Mouse (Mus musculus): ENCODE data around the gene Islr. TPM values are rescaled to one million over a fixed set of nuclear protein-coding genes. Genes with fewer than 3 reads are reported as not detected.

Islr gene
- total RNA-seq, 4 experiments from 2014 or later = 23.6 to 40.9 (median 28.1) TPM

- DNase-seq = no peak
Observed at GRCm38 (mm10) chr9:58196610-58197567, 7.2 kb downstream of the Islr start.

GRCm38 (mm10) chr9:58196141-58196540, 8.0 kb downstream of the Islr start:
- no peak for DNase-seq

DNA sequence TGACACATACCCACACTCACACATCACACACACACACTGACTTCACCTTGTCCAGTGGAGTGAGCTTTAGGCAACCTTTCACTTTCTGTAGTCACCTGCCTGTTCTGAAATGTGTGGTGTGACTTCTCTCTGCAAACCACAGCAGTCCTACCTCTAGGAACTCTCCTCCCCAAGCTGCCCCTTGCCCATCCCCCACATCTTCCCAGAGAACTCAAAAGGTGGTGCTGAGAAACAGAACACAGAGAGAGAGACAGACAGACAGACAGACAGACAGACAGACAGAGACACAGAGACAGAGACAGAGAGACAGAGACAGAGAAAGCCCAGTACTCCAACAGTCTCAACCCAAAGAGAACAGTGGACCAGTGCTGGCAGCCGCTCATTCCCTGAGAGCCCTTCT, 8.4 kb downstream of the Islr start:
- no peak for DNase-seq

- no peak for DNase-seq
Observed at GRCm38 (mm10) chr9:58194222-58194621, 9.9 kb downstream of the Islr start.

GRCm38 (mm10) chr9:58184456-58184855, 19.6 kb downstream of the Islr start:
- no peak for DNase-seq

DNA sequence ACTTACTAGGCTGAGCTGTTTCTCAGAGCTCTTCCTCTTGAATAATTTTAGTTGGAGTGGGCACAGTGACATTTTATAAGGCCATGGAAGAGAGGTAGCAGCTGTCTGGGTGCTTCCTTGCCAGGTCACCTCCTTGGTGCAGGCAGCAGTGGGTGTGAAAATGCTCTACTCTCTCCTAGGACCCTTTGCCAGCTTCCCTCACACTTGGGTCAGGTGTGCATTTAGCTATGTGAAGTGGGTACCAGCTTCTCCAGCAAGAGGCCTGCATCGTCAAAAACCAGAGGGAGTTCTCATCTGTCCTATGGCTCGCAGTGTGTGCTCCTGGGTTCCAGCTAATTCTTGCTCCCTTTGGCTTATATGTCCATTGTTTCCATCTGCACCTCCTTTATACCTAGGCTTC, 24.7 kb downstream of the Islr start:
- DNase-seq = no peak

- DNase-seq = no peak
Observed at GRCm38 (mm10) chr9:58177165-58177564, 26.9 kb downstream of the Islr start.

- no peak for DNase-seq
Observed at GRCm38 (mm10) chr9:58175745-58176487, 28.2 kb downstream of the Islr start.

DNA sequence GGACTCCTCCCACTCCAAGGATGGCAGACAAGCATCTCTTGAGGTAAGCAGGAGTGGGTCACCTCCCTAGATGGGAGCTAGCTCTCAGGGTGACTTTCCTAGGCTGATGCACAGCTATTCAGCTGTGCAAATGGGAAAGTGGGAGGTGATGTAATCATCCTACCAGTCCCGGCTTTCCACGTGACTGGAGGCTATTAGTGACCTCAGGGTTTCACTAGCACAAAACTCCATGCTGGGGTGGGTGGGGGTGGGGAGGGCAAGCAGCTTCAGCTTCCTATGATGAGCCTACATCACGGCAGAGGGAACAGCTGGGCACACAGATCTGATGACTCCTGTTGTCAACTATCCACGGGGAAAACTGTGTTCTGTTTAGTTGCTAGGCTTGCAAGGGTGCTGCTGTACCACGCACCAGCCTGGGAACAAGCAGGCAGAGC, 29.3 kb downstream of the Islr start:
- DNase-seq = no peak

DNA sequence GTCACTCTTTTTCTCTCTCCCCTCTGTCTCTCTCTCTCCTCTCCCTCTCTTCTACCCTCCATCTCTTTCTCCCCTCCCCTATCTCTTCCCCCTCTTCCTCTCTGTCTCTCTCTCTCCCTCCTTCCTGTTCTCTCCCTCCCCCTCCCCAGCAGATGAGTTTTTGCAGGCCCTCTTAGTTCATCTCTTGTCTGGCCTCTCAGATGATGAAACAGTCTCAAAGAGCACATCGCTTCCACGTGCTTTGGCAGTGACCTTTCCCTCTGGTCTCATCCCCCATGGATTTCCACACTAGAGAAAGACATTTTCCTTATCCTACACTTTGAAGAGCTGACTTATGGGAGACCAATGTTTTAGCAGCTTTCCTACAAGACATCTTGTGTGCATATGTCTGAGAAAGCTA, 31.2 kb downstream of the Islr start:
- DNase-seq = no peak

GRCm38 (mm10) chr9:58169426-58169825, 34.7 kb downstream of the Islr start:
- no peak for DNase-seq

GRCm38 (mm10) chr9:58168880-58169279, 35.2 kb downstream of the Islr start:
- no peak for DNase-seq

- DNase-seq = no peak
Observed at GRCm38 (mm10) chr9:58165779-58166178, 38.3 kb downstream of the Islr start.

- DNase-seq = peak; percentile 52
Observed at GRCm38 (mm10) chr9:58163146-58163545, 41.0 kb downstream of the Islr start.

DNA sequence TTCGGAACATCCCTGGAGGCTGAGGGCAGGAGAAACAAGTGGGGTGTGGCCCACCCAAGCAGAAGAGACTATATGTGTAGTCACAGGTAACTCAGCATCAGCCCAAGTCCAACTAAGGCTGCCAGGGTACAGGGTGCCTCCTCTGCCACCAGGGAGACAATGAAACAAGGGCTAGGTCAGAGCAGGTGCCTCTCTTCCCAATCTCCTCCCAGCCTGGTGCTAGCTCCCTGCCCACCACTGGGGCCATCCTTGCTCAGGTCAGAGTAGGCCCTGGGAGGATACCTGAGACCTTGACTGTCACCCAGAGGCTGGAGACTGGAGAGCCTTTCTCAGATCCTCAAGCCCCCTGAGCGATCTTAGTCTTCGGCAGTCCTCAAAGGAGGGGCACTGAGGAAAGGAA, 41.9 kb downstream of the Islr start:
- DNase-seq = no peak

GRCm38 (mm10) chr9:58160315-58160714, 43.8 kb downstream of the Islr start:
- DNase-seq = no peak

GRCm38 (mm10) chr9:58159855-58160254, 44.3 kb downstream of the Islr start:
- no peak for DNase-seq

- DNase-seq = no peak
Observed at GRCm38 (mm10) chr9:58158541-58159311, 45.4 kb downstream of the Islr start.

DNA sequence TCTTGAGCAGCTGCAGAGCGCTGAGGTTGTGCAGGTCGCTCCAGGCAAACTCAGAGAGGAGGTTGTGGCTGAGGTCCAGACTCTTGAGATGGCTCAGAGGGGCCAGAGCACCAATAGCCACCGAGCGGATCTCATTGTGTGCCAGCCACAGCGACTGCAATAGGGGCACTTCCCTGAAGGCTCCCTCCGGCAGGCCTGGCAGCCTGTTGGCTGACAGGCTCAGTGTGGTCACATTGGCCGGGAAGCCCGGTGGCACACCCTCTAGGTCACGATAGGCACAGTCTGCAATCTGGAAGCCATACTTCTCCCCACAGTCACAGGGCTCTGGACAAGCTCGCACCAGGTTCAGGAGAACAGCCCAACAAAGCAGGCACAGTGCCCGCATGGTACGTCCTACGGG, 46.3 kb downstream of the Islr start:
- no peak for DNase-seq

- DNase-seq = no peak
Observed at GRCm38 (mm10) chr9:58156819-58157560, 47.1 kb downstream of the Islr start.

GRCm38 (mm10) chr9:58155366-58155765, 48.7 kb downstream of the Islr start:
- no peak for DNase-seq

- no peak for DNase-seq
Observed at GRCm38 (mm10) chr9:58153095-58153494, 51.0 kb downstream of the Islr start.
